Mouse (Mus musculus): ENCODE data around the gene Frmd5. TPM values are rescaled to one million over a fixed set of nuclear protein-coding genes. Genes with fewer than 3 reads are reported as not detected.

Gene Frmd5
- polyA plus RNA-seq, 2 experiments: 0.78 to 2.2 TPM

Other genes starting within 250 kb of the Frmd5 start
- gene Casc4, start 59.9 kb upstream of the Frmd5 start, polyA plus RNA-seq (2012; rRNA removed): 23.9 and 24.9 TPM in 2 replicates
- 22.7 and 23.4 TPM in 2 replicates for gene Casc4, start 59.9 kb upstream of the Frmd5 start, polyA plus RNA-seq (2014; fragmentation: Nextera tagmentation; extraction: Ambion mirVana)
- 30.0 and 33.0 TPM in 2 replicates for gene Ctdspl2, start 148.9 kb upstream of the Frmd5 start, polyA plus RNA-seq (2012; rRNA removed)
- gene Ctdspl2, start 148.9 kb upstream of the Frmd5 start, polyA plus RNA-seq (2014; fragmentation: Nextera tagmentation; extraction: Ambion mirVana): 51.2 and 61.9 TPM in 2 replicates
- 0.18 and 0.19 TPM in 2 replicates for gene Mageb3, start 149.0 kb upstream of the Frmd5 start, polyA plus RNA-seq (2012; rRNA removed)
- gene Mageb3, start 149.0 kb upstream of the Frmd5 start, polyA plus RNA-seq (2014; fragmentation: Nextera tagmentation; extraction: Ambion mirVana): 0.11 and 0.36 TPM in 2 replicates
- gene Eif3j1, start 221.5 kb upstream of the Frmd5 start, polyA plus RNA-seq (2012; rRNA removed): 13.7 and 17.9 TPM in 2 replicates
- 11.0 and 12.1 TPM in 2 replicates for gene Eif3j1, start 221.5 kb upstream of the Frmd5 start, polyA plus RNA-seq (2014; fragmentation: Nextera tagmentation; extraction: Ambion mirVana)

Data from limb, embryonic 14.5 days (tissue).